Mouse (Mus musculus) liver, adult (tissue): Measurements from ENCODE around the gene Cldn24.

Source experiments
- GATA4 ChIP-seq: IDR thresholded peaks from 2 replicates; pipeline ENCODE4 v1.6.1; 2014; ENCODE audit warnings: mild to moderate bottlenecking, low read length; ENCODE audit not compliant: insufficient replicate concordance

The Cldn24 gene

DNA sequence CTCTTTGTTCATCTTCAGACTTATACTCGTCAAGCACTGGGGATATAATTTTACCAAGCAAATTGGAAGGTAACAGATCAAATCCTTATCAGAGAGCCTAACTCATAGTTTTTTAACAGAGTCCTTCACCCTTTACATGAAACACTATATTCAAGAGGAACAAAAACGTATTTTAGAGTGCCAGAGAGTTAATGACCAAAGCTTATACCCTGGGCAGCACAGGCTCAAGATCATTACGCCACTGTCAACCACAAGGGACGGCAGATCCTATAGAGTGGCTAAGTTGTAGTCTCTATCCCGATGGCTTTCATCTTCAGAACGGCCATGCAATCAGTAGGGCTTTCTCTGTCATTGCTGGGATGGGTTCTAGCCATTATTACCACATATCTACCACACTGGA is at the start of gene Cldn24:
TSS of gene Cldn24 (plus strand) at position 301 of the 400 bp plus-strand sequence.
- TF ChIP-seq GATA4 = no peak

DNA sequence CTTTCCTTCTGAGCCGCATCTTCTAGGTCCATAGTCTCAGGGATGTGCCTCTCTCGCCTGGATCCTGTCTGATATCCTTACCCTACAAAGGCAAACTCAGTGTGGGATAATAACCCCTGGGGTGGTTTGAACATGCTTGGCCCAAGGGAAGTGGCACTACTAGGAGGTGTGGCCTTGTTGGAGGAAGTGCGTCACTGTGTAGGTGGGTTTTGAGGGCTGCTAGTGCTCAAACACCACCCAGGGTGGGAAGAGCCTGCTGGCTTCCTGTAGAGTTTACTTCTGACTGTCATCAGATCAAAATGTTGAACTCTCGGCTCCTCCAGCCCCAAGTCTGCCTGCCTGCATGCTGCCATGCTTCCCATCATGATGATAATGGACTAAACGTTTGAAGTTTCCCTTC is 49.0 kb upstream of the Cldn24 start:
- no peak for TF ChIP-seq GATA4

DNA sequence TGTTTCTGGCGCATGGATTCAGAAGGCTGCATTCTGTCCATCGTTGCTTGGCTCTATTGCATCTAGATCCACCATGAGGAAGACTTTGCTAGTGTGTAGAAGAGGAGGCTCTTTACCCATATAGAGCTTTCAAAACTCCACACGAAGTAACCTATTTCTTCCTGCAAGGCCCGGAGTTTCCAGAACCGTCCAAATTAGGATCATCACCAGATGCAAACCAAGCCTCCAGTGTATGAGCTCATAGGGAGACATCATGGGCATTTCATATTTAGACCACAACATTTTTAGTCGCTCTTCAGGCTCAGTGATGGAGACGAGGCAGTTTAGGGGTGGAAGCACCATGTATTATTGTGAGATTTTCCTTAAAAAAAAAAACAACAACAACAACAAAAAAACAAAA is 44.5 kb upstream of the Cldn24 start:
- no peak for TF ChIP-seq GATA4

DNA sequence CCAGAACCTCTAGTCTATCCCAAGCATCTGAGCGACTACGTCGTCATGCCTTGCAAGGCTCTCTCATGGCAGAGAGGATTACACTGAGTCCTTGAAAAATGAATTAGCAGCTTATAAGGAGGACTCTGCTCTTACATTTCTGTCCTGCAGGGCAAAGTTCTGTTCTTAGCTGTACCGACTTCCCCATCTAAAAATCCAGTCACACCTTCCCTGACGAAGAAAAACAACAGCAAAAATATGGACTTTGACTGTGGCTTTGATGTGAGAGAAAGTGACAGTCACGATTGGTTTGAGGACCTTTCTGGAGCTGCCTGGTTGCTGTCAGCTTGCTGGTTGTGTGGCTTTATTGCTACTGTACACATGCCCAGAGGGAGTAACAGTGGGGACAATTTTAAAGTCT is 42.4 kb upstream of the Cldn24 start:
- TF ChIP-seq GATA4 = no peak

DNA sequence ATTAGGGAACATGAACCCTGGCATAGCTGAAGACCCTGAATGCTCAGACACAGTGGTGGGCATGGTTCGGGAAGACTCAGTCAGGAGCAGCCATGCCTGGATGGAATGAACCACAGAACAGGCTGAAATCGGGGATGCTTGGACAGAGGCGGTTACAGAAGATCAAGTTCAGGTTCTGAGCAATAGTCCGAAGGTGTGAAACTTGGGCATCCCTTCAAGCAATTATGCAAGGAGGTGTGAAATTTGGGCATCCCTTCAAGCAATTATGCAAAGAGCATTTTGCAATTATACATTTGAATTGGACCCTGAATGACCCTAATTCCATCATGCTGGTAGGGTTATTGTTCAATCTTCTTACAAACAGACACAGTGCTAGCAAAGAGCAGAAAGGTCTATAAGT is 40.1 kb upstream of the Cldn24 start:
- no peak for TF ChIP-seq GATA4

DNA sequence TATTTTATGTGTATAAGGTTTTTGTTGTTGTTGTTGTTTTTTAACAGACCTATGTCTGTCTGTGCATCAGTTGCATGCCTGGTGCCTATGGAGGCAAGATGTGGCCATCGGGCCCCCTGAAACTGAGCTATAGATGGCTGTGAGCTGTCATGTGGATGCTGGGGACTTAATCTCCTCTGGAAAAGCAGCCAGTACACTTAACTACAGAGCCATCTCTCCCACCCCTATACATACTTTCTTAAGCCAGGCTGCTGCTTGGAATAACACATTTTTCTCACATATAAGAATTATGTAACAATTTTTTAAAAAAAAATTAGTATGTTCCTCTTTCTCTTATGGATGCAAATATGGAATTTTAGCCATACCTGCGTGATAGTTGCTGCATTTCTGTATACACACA is 38.4 kb upstream of the Cldn24 start:
- no peak for TF ChIP-seq GATA4

DNA sequence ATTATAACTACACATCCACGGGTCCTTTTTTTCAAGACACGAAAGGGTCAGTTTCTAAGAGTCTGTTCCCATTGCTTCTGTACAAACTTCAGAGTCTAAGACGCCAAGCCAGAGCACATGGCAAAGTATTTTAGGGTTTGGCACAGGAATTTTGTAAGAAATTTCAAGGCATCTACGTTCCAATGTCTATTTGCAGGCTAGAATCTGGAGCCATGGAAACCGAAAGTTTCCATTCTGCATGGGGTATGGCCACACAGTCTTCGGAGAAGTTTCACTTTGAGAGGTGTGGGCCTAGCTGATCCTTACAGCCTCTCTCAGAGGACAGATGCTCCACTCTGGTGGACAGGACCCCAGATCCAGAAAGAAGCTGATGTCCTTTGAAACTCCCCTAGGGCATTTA is 38.0 kb upstream of the Cldn24 start:
- no peak for TF ChIP-seq GATA4

DNA sequence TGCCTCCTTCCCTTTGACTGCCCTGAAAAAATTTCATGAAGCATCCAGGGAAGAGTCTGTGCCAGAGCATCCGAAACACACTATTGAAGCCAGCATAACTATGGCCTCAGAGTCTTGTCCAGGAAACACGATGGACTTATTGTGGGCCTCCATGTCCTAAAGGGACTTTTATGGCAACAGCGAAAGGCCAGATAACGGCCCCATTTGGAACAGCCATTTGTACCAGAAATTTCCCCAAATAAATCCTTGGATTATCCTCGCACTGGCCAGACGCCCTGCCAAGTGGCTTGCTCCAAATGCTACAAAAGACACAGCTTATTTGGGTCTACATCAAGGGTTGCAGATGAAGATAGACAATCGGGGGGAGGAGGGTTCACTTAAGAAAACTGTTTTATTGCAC is 37.5 kb upstream of the Cldn24 start:
- TF ChIP-seq GATA4 = no peak

DNA sequence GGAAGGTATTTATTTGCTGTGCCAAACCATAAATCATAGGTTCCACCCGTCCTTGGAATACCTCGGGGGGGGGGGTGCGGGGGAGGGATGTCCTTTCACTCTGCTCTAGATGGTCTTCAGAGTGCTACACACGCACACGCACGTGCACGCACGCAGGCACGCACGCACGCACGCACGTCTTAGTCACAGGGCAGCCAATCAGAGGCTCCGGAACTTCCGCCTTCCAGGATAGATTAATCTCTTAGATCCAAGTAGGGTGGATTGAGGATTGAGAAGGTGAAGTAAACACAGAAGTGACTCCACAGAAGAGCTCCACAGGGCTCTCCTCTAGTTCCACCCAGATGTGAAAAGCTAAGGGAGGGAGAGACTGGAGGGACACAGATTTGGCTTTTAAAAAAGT is 35.6 kb upstream of the Cldn24 start:
- TF ChIP-seq GATA4 = no peak

DNA sequence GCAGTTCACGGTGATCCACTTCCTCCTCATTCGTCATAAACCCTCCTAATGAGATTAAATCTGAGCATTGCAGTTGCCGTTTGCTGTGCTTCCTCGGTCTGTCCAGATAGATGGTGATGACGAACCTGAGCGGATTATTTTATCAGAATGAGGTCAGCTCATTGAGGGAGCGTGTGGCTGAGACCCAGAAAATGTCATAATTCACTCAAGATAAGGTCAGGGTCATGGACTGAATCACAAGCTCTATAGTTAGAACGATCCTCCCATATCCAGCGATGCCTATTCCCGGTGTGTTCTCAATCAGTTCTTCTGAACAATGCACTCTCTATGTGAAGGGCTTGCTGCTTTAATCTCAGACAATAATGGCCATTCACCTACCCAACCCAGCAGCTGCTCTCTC is 34.2 kb upstream of the Cldn24 start:
- no peak for TF ChIP-seq GATA4

DNA sequence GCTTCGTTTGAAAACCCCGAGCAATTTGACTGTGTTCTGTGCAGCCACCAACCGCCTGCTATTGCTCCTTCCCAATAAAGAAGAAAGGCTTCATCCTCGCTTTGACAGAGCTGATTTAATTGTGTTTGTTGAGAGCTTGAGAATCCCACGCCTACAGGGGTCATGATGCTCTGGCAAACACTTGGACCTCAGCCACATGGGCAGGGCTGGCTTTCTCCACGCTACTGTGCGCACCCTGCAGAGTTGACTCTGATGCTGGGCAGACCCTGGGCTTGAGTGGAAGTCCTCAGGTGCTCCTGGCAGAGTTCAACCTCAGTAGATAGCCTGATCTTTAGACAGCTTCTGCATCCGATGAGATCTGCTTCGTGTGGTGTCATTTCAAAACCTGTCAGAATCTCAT is 30.0 kb upstream of the Cldn24 start:
- TF ChIP-seq GATA4 = no peak

DNA sequence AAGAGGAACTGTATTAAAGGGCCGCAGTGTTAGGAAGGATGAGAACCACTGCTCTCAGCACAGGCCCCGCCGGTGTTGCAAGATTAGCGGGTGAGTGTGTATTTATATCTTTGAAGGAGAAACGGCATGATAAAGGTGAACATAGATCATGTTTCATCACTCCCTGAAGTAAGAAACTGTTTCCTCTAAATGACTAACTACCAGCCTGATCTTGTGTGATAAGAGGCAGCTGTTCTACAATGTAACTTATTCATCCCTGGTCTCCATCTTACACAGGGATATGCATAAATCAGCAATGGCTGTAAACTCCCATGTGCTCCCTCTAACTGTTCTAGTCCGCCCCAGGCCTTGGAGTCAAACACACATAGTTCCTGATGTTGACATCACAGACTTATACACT is 22.5 kb upstream of the Cldn24 start:
- TF ChIP-seq GATA4 = no peak

DNA sequence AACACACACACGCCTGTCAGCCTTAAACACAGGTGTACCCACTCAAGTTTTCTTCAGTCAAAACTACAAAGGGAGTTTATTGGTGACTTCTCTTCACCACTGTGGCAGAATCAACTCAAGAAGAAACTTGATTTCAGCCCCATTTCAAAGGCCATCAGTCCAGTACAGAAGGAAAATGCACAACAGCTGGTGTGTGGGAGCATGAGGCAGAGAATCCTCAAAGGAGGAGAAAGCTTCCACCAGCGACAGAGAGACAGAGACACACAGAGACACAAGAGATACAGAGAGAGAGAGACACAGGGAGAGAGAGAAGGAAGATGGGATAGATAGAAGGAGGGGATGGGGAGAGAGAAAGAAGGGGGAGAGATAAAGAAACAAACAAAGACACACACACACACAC is 19.6 kb upstream of the Cldn24 start:
- no peak for TF ChIP-seq GATA4

DNA sequence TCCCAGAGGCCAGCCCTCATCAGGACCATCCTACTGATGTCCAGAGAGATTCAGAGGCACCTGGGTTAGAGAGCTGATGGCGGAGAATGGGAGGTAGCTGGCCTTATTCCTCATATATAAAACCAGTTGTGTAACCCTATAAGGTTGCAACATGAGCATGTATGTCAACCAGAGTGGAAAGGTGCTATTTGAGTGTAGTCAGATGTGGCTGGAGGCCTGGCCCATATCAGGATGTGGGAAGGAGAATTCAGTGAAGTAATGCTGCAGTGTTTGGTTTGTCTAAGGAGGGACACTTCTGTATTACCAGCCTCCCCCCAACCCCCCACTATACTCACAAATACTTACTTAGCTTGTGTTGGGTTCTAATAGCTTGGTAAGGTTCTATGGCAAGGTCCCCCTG is 17.7 kb upstream of the Cldn24 start:
- no peak for TF ChIP-seq GATA4

DNA sequence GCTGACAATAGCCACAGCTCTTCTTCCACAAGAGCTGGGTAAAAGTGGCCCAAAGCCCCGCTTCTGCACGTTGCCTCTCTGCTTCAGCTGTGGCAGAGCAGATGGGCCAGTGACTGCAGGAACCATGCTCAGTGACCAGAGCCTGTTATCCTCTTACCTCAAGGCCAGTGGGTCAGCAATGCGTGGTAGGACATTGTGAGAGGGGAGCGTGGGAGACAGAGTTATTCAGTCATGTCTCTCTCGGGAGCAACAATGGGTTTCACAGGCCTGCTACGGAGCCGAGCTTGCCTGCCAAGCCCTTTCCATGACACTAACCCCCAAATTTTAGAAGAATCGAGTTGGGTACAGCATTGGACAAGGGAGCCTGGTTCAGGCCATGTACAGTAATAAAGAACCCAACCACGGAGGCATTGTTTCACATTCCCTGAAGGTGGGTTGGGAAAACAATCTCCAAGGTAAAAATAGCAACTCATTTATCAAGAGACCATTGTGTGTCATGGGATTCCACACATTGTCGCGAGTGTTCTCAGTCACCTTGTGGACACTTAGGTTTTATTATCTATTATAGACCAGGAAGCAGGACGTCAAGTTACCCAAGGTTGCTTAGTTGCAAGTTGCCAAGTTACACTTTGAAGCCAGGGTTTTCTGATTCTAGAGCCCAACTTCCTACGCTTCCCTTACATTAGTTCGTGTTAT is 11.8 kb upstream of the Cldn24 start:
- TF ChIP-seq GATA4 = no peak

DNA sequence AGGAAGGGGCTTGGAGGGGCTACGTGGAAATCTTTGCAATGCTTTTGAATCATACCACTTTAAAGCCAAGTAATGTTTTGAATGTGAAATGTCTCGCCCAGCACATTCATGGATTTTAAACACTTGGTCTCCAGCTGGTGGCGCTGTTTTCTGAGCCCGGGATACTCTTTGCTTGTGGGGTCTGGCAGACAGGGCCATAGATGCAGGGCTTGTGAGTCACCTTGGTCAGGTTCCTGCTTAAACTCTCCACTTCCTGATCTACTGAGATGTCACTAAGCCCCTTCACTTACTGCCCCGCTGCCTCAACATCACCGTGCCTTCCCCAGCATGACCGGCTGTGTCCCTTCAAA is 11.3 kb upstream of the Cldn24 start:
- TF ChIP-seq GATA4 = no peak

DNA sequence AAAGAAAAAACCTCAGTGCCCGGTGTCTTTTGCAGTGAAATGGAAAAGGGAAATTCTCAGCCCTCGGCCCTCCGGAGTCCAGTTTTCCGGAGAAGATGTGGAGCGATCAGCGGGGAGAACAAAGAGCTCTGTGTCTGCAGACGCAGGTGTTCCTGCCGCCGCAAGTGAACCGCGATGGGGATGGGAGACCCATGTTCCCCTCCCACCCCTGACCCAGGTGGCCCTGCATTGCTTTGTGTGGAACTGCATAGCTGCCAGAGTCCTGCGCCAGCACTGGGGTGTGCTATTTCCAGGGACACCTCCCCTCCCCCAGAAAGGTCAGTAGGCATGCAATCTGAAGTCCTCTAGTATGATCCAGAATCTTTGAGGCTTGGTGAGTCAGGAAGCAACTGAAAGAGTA is 10.7 kb upstream of the Cldn24 start:
- no peak for TF ChIP-seq GATA4

DNA sequence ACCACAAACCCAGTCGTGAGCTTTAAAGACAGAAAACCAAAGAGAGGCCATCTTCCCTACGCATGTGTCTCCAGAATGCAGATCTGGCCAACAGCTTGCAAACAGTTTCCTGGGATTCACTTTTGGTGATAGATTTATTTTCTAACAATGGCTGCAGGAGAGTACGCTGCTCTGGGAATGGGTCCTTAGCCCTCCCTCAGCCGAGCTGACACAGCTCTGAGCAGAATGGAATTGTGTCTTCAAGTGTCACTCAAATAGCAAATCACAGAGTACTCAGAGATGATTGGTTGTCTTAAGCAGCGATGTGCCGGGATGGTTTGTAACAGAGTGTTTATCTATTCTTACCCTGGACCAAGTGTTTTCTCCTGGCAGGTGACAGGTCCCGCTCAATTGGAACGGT is 2.9 kb upstream of the Cldn24 start:
- no peak for TF ChIP-seq GATA4
